Mouse (Mus musculus): ENCODE results near the gene Etv6. TPM values are rescaled to one million over a fixed set of nuclear protein-coding genes. Genes with fewer than 3 reads are reported as not detected.

The Etv6 gene
- total and polyA plus RNA-seq, 2 experiments from 2014 or later = 6.1 to 30.3 TPM

GRCm38 (mm10) chr6:134190597-134191278, 155.2 kb downstream of the Etv6 start:
- H3K4me3 ChIP-seq (ENCODE audit: low read depth, low read length) = no peak overlapping the region
- H3K9ac ChIP-seq (replicated peaks; ENCODE audit: low read depth, low read length) = no peak overlapping the region
- DNase-seq (ENCODE audit: low spot score) (no peak), ATAC-seq (ENCODE audit: insufficient read depth, low read depth) (no peak)
- TF ChIP-seq EP300 (IDR thresholded peaks at IDR 0.05; ENCODE audit: low read depth) (no peak), CTCF (IDR thresholded peaks at IDR 0.05; ENCODE audit: low read depth) (no peak)
- H3K27me3 ChIP-seq (ENCODE audit: control insufficient read depth, insufficient read depth, low read length) = no peaks in the 10 kb centered on the region
- H3K27ac ChIP-seq (ENCODE audit: low read depth) = peak overlapping the region; percentile 79
- H3K9me3 ChIP-seq (replicated peaks; ENCODE audit: control insufficient read depth, low read length) = no peaks in the 10 kb centered on the region
- H3K4me2 ChIP-seq (ENCODE audit: low read depth, low read length) = no peak overlapping the region
- 35% methylated on average over 7 of the region's 7 CpGs for WGBS
- no peaks in the 10 kb centered on the region for H3K36me3 ChIP-seq (replicated peaks; ENCODE audit: control insufficient read depth, insufficient read depth, low read length)
- H3K4me1 ChIP-seq (ENCODE audit: control insufficient read depth, insufficient read depth) = peaks cover 53% of the 10 kb centered on the region

- H3K4me1 ChIP-seq (ENCODE audit: control insufficient read depth, insufficient read depth) = peaks cover 43% of the 10 kb centered on the region
- DNase-seq (ENCODE audit: low spot score) (no peak), ATAC-seq (ENCODE audit: insufficient read depth, low read depth) (no peak)
- H3K9ac ChIP-seq (replicated peaks; ENCODE audit: low read depth, low read length) = no peak overlapping the region
- H3K9me3 ChIP-seq (replicated peaks; ENCODE audit: control insufficient read depth, low read length) = no peaks in the 10 kb centered on the region
- no peaks in the 10 kb centered on the region for H3K36me3 ChIP-seq (replicated peaks; ENCODE audit: control insufficient read depth, insufficient read depth, low read length)
- no peak overlapping the region for H3K4me2 ChIP-seq (ENCODE audit: low read depth, low read length)
- H3K4me3 ChIP-seq (ENCODE audit: low read depth, low read length) = no peak overlapping the region
- no peaks in the 10 kb centered on the region for H3K27me3 ChIP-seq (ENCODE audit: control insufficient read depth, insufficient read depth, low read length)
- no peak for TF ChIP-seq CTCF (IDR thresholded peaks at IDR 0.05; ENCODE audit: low read depth)
- TF ChIP-seq EP300 (IDR thresholded peaks at IDR 0.05; ENCODE audit: low read depth) = no peak
- H3K27ac ChIP-seq (ENCODE audit: low read depth) = no peak overlapping the region
Observed at GRCm38 (mm10) chr6:134192710-134193109, 157.2 kb downstream of the Etv6 start.

- Histone ChIP-seq H3K4me2 (ENCODE audit: low read depth, low read length) (no peak overlapping the region), H3K9ac (replicated peaks; ENCODE audit: low read depth, low read length) (no peak overlapping the region), H3K27me3 (ENCODE audit: control insufficient read depth, insufficient read depth, low read length) (no peaks in the 10 kb centered on the region), H3K36me3 (replicated peaks; ENCODE audit: control insufficient read depth, insufficient read depth, low read length) (no peaks in the 10 kb centered on the region), H3K4me3 (ENCODE audit: low read depth, low read length) (no peak overlapping the region), H3K27ac (ENCODE audit: low read depth) (peak overlapping the region; percentile 66), H3K4me1 (ENCODE audit: control insufficient read depth, insufficient read depth) (peaks cover 15% of the 10 kb centered on the region), H3K9me3 (replicated peaks; ENCODE audit: control insufficient read depth, low read length) (no peaks in the 10 kb centered on the region)
- ATAC-seq (ENCODE audit: insufficient read depth, low read depth) = no peak
- 90% methylated on average over 1 of the region's 1 CpGs for WGBS
- no peak for TF ChIP-seq CTCF (IDR thresholded peaks at IDR 0.05; ENCODE audit: low read depth)
- TF ChIP-seq EP300 (IDR thresholded peaks at IDR 0.05; ENCODE audit: low read depth) = no peak
- no peak for DNase-seq (ENCODE audit: low spot score)
Observed at GRCm38 (mm10) chr6:134199895-134200294, 164.4 kb downstream of the Etv6 start.

GRCm38 (mm10) chr6:134200577-134200976, 165.1 kb downstream of the Etv6 start:
- Histone ChIP-seq H3K27ac (ENCODE audit: low read depth) (peak overlapping the region; percentile 66), H3K36me3 (replicated peaks; ENCODE audit: control insufficient read depth, insufficient read depth, low read length) (no peaks in the 10 kb centered on the region), H3K4me1 (ENCODE audit: control insufficient read depth, insufficient read depth) (peaks cover 15% of the 10 kb centered on the region), H3K27me3 (ENCODE audit: control insufficient read depth, insufficient read depth, low read length) (no peaks in the 10 kb centered on the region), H3K9me3 (replicated peaks; ENCODE audit: control insufficient read depth, low read length) (no peaks in the 10 kb centered on the region), H3K4me3 (ENCODE audit: low read depth, low read length) (no peak overlapping the region), H3K9ac (replicated peaks; ENCODE audit: low read depth, low read length) (no peak overlapping the region), H3K4me2 (ENCODE audit: low read depth, low read length) (no peak overlapping the region)
- TF ChIP-seq CTCF (IDR thresholded peaks at IDR 0.05; ENCODE audit: low read depth) (no peak), EP300 (IDR thresholded peaks at IDR 0.05; ENCODE audit: low read depth) (no peak)
- 60% methylated on average over 10 of the region's 10 CpGs for WGBS
- ATAC-seq (ENCODE audit: insufficient read depth, low read depth) = no peak; the same call in 1 of the 2 replicates
- no peak for DNase-seq (ENCODE audit: low spot score)

GRCm38 (mm10) chr6:134202176-134202575, 166.7 kb downstream of the Etv6 start:
- DNase-seq (ENCODE audit: low spot score) = no peak
- no peak overlapping the region for H3K4me3 ChIP-seq (ENCODE audit: low read depth, low read length)
- no peaks in the 10 kb centered on the region for H3K36me3 ChIP-seq (replicated peaks; ENCODE audit: control insufficient read depth, insufficient read depth, low read length)
- no peaks in the 10 kb centered on the region for H3K9me3 ChIP-seq (replicated peaks; ENCODE audit: control insufficient read depth, low read length)
- H3K9ac ChIP-seq (replicated peaks; ENCODE audit: low read depth, low read length) = no peak overlapping the region
- ATAC-seq (ENCODE audit: insufficient read depth, low read depth) = no peak
- H3K27me3 ChIP-seq (ENCODE audit: control insufficient read depth, insufficient read depth, low read length) = no peaks in the 10 kb centered on the region
- peaks cover 19% of the 10 kb centered on the region for H3K4me1 ChIP-seq (ENCODE audit: control insufficient read depth, insufficient read depth)
- H3K4me2 ChIP-seq (ENCODE audit: low read depth, low read length) = no peak overlapping the region
- 80% methylated on average over 5 of the region's 5 CpGs for WGBS
- H3K27ac ChIP-seq (ENCODE audit: low read depth) = no peak overlapping the region
- TF ChIP-seq CTCF (IDR thresholded peaks at IDR 0.05; ENCODE audit: low read depth) (no peak), EP300 (IDR thresholded peaks at IDR 0.05; ENCODE audit: low read depth) (no peak)

- no peak for ATAC-seq (ENCODE audit: insufficient read depth, low read depth)
- Histone ChIP-seq H3K27me3 (ENCODE audit: control insufficient read depth, insufficient read depth, low read length) (no peaks in the 10 kb centered on the region), H3K9ac (replicated peaks; ENCODE audit: low read depth, low read length) (no peak overlapping the region), H3K9me3 (replicated peaks; ENCODE audit: control insufficient read depth, low read length) (no peaks in the 10 kb centered on the region), H3K36me3 (replicated peaks; ENCODE audit: control insufficient read depth, insufficient read depth, low read length) (no peaks in the 10 kb centered on the region), H3K4me3 (ENCODE audit: low read depth, low read length) (no peak overlapping the region), H3K27ac (ENCODE audit: low read depth) (no peak overlapping the region), H3K4me1 (ENCODE audit: control insufficient read depth, insufficient read depth) (peaks cover 20% of the 10 kb centered on the region), H3K4me2 (ENCODE audit: low read depth, low read length) (no peak overlapping the region)
- TF ChIP-seq EP300 (IDR thresholded peaks at IDR 0.05; ENCODE audit: low read depth) = no peak
- TF ChIP-seq CTCF (IDR thresholded peaks at IDR 0.05; ENCODE audit: low read depth) = no peak
- WGBS = 81% methylated on average over 10 of the region's 11 CpGs
- no peak for DNase-seq (ENCODE audit: low spot score)
Observed at GRCm38 (mm10) chr6:134205163-134205562, 169.7 kb downstream of the Etv6 start.

All from heart, postnatal 0 days (tissue).